In the genomic region with DNA sequence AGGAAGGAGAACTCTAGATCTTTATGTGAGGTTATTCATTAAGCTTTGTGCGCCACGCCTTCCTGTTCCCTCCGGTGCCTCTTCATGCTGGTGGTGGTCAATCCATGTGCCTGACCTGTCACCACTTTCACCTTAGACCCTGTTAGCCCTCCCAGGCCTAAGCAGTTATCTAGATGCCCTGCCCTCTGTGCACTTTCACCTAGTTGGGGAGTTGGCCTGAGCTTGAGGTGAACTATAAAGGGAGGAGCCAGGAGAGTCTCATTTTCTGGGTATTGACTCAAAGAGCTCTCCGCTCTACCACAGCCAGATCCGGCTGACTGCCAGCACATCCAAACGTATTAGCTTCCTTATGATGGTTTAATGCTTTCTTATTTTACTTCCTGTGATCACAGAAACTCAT, we compare ENCODE assay signal across 13 mouse cellular contexts. TPM values are rescaled to one million over a fixed set of nuclear protein-coding genes. Genes with fewer than 3 reads are reported as not detected.
A peak's percentile ranks its signal among the peaks of the same experiment; 100 is the strongest.
DNase-seq lines count a peak whose midpoint lies in the region; ATAC-seq lines count a peak whose summit lies in the region.
"Had no signal": no experiment of that assay in that cellular context is flagged by ENCODE, and none has a peak within 500 bp of the region (broad histone marks: within the 10 kb centered on the region; RNA-seq: fewer than 3 reads in every experiment).

No protein-coding gene starts in this region.

- H3K9me3 ChIP-seq in liver, embryonic 12.5 days (replicated peaks): no peaks in the 10 kb centered on the region
- no peaks in the 10 kb centered on the region for H3K9me3 ChIP-seq in embryonic facial prominence, embryonic 10.5 days
- H3K9me3 ChIP-seq: embryonic facial prominence, embryonic 15.5 days; limb, embryonic 13.5 days had no signal

- DNase-seq in testis, postnatal 10 days (ENCODE audit: low spot score): peak; percentile 36
- no peak for DNase-seq in testis, postnatal 14 days (ENCODE audit: low spot score)
- peak; percentile 61 for DNase-seq in kidney, adult 9 months
- DNase-seq in yolk sac, embryonic 10.5 days (ENCODE audit: low spot score): peak; percentile 83
- no peak for DNase-seq in cerebellum, postnatal 14 days
- no peak for DNase-seq in embryonic facial prominence, embryonic 10.5 days (ENCODE audit: low spot score)
- DNase-seq: cerebellum, adult 8-10 months; layer of hippocampus, postnatal 36 days had no signal

- no peaks in the 10 kb centered on the region for H3K27me3 ChIP-seq in liver, embryonic 12.5 days (replicated peaks)
- H3K27me3 ChIP-seq in embryonic facial prominence, embryonic 10.5 days (replicated peaks; ENCODE audit: low read depth, poor library complexity, severe bottlenecking): no peaks in the 10 kb centered on the region
- H3K27me3 ChIP-seq: embryonic facial prominence, embryonic 15.5 days had no signal

- no peaks in the 10 kb centered on the region for H3K36me3 ChIP-seq in liver, embryonic 12.5 days
- no peaks in the 10 kb centered on the region for H3K36me3 ChIP-seq in embryonic facial prominence, embryonic 10.5 days (replicated peaks)
- H3K36me3 ChIP-seq: embryonic facial prominence, embryonic 15.5 days; limb, embryonic 13.5 days had no signal

- ATAC-seq in liver, embryonic 12.5 days: peak; percentile 85
- ATAC-seq: CD4-positive, CD25-positive, alpha-beta regulatory T cell, adult 4 months had no signal

- H3K9ac ChIP-seq in liver, embryonic 12.5 days: no peak overlapping the region
- H3K9ac ChIP-seq: embryonic facial prominence, embryonic 15.5 days; limb, embryonic 13.5 days had no signal

- H3K27ac ChIP-seq in liver, embryonic 12.5 days: peak overlapping the region; percentile 54
- no peak overlapping the region for H3K27ac ChIP-seq in embryonic facial prominence, embryonic 10.5 days (replicated peaks)
- H3K27ac ChIP-seq: embryonic facial prominence, embryonic 15.5 days; limb, embryonic 13.5 days had no signal

- peaks cover 20% of the 10 kb centered on the region for H3K4me1 ChIP-seq in liver, embryonic 12.5 days
- H3K4me1 ChIP-seq in embryonic facial prominence, embryonic 10.5 days: peaks cover 12% of the 10 kb centered on the region

- no peak overlapping the region for H3K4me3 ChIP-seq in liver, embryonic 12.5 days
- H3K4me3 ChIP-seq in embryonic facial prominence, embryonic 10.5 days: no peak overlapping the region
- H3K4me3 ChIP-seq: embryonic facial prominence, embryonic 15.5 days; limb, embryonic 13.5 days had no signal

- 69% methylated on average over 6 of the region's 6 CpGs for WGBS in liver, embryonic 12.5 days (ENCODE audit: insufficient replicate concordance)
- WGBS in embryonic facial prominence, embryonic 10.5 days: 93% methylated on average over 6 of the region's 6 CpGs

- peak overlapping the region; percentile 32 for H3K4me2 ChIP-seq in liver, embryonic 12.5 days
- H3K4me2 ChIP-seq: embryonic facial prominence, embryonic 15.5 days; limb, embryonic 13.5 days had no signal

RNA-seq across cellular contexts. Expression of gene Abhd6, which starts 13.6 kb away (rescaled TPM):
- 8.2 and 10.6 TPM in 2 replicates for polyA plus RNA-seq in liver, embryonic 12.5 days (2016; fragmentation: Nextera tagmentation; extraction: Ambion mirVana)
- polyA plus RNA-seq in embryonic facial prominence, embryonic 10.5 days (2016; fragmentation: Nextera tagmentation; extraction: Ambion mirVana): 16.9 and 17.6 TPM in 2 replicates

RNA-seq across cellular contexts. Expression of gene Dnase1l3, which starts 21.9 kb away (rescaled TPM):
- 0.72 and 0.79 TPM in 2 replicates for polyA plus RNA-seq in liver, embryonic 12.5 days (2016; fragmentation: Nextera tagmentation; extraction: Ambion mirVana)
- polyA plus RNA-seq in embryonic facial prominence, embryonic 10.5 days (2016; fragmentation: Nextera tagmentation; extraction: Ambion mirVana): 0.04 TPM in 1 of 2 replicates, not detected in the other

RNA-seq across cellular contexts. Expression of gene Gm45521, which starts 59.2 kb away (rescaled TPM):
- not detected in 2 replicates for polyA plus RNA-seq in liver, embryonic 12.5 days (2016; fragmentation: Nextera tagmentation; extraction: Ambion mirVana)
- polyA plus RNA-seq in embryonic facial prominence, embryonic 10.5 days (2016; fragmentation: Nextera tagmentation; extraction: Ambion mirVana): 0.48 TPM in 1 of 2 replicates, not detected in the other
- polyA plus RNA-seq: CD4-positive, CD25-positive, alpha-beta regulatory T cell, adult 4 months; embryonic facial prominence, embryonic 15.5 days; hindbrain, embryonic 11.5 days; limb, embryonic 13.5 days had no signal

Comparison
In these comparisons a context has a peak if more than half of its experiments do, and no peak if none do; other contexts are left out.
1. DNase-seq: peak in testis, postnatal 10 days (single experiment), kidney, adult 9 months (single experiment) and yolk sac, embryonic 10.5 days (single experiment); none in testis, postnatal 14 days (single experiment), cerebellum, postnatal 14 days (0 of 2) and embryonic facial prominence, embryonic 10.5 days (single experiment).